Mouse (Mus musculus): ENCODE measurements around the gene Gm45618. TPM values are rescaled to one million over a fixed set of nuclear protein-coding genes. Genes with fewer than 3 reads are reported as not detected.
"Not testable (repeated sequence)": the region's sequence is repeated elsewhere in the genome, so short reads cannot be mapped to it uniquely, and the experiment has no call there.

The Gm45618 gene
- not detected in 2 replicates for polyA plus RNA-seq (2016; fragmentation: Nextera tagmentation; extraction: Ambion mirVana)

DNA sequence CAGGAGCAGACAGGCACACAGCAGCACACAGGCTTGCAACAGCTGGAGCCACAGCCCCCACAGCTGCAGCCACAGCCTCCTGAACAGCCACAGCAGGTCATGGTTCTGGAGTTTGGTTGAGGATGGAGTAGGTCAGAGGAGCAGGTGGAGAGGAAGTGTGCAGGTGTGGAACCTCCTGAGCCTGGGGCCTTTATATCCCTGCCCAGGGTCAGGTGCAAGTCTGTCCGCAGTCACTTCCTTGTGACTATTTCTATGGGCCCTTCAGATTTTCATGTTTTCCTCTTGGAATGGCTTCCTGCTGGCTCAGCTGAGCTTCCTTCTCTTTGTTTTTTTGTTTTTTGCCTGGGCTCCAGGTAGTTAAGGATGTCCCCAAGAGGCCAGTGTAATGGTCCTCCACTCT is at the start of gene Gm45618:
Gene Gm45618, minus strand, starts transcription at position 101 of the 400 bp plus-strand sequence.
- H3K9me3 ChIP-seq; ATAC-seq (ENCODE audit: low FRiP score, low read depth); H3K27me3 ChIP-seq (replicated peaks); H3K36me3 ChIP-seq; H3K4me1 ChIP-seq; H3K4me2 ChIP-seq (replicated peaks); H3K9ac ChIP-seq; H3K27ac ChIP-seq; H3K4me3 ChIP-seq: not testable (repeated sequence)
- WGBS = 89% methylated on average over 1 of the region's 1 CpGs

DNA sequence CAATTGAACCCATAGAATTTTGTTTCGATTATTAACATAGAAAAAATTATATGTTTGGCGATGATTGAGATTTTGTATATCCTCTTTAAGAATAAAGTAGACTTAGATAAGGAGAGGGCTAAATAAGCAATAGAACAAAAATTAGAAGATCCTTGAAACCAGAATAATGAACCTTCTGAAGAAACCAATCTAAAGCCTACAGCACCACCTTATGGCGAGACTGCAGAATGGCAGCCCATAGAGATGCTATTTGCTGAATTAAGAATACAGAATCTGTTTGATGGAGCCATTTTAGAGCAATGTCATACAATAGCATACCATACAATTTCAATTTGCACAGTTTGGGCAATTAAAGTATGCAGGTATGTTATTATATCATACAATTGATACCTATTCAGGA is 49.3 kb upstream of the Gm45618 start:
- ATAC-seq (ENCODE audit: low FRiP score, low read depth) = no peak
- no peaks in the 10 kb centered on the region for H3K4me1 ChIP-seq
- H3K4me3 ChIP-seq = no peak overlapping the region
- WGBS = 45% methylated on average over 3 of the region's 3 CpGs
- no peak overlapping the region for H3K4me2 ChIP-seq (replicated peaks)
- no peaks in the 10 kb centered on the region for H3K9me3 ChIP-seq
- no peak overlapping the region for H3K27ac ChIP-seq
- H3K9ac ChIP-seq = no peak overlapping the region
- no peaks in the 10 kb centered on the region for H3K36me3 ChIP-seq
- no peaks in the 10 kb centered on the region for H3K27me3 ChIP-seq (replicated peaks)

DNA sequence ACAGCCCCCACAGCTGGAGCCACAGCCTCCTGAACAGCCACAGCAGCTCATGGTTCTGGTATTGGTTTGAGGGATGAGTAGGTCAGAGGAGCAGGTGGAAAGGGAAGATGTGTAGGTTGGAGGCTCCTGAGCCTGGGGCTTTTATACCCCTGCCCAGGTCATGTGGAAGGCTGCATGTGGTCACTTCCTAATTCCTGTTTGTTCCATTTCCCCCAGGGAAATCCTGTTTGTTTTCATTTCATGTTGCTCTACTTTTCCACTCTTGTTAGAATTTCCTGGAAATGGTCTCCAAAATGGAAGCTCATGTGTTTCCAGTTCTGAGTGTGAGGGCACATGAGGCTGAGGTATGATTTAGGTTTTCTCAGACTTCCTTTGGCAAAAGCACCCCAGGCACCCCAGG is 45.1 kb upstream of the Gm45618 start, which contains the start of gene Gm4553:
Gene Gm4553, minus strand, starts transcription at position 101 of the 400 bp plus-strand sequence.
- not testable (repeated sequence) for H3K9ac ChIP-seq; H3K27ac ChIP-seq; ATAC-seq (ENCODE audit: low FRiP score, low read depth); H3K4me1 ChIP-seq; H3K27me3 ChIP-seq (replicated peaks); H3K4me2 ChIP-seq (replicated peaks); H3K4me3 ChIP-seq; H3K36me3 ChIP-seq; H3K9me3 ChIP-seq

DNA sequence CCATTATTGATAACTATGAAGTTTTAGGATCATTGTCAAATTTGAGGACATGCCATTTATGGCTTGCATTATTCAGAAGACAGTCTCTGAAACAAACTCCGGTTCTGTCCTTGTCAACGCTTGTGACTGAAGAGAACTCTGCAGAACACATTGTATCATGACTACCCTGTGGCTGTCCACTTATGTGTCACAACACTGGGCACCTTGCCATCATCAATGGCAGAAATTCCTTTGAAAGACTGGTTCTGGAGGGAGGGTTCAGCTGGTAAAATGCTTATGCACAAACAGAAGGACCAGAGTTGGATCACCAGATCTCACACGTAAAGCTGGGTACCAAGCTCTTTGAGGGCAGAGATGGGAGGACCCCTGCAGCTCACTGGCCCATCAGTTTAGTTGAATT is 38.8 kb upstream of the Gm45618 start:
- no peak for ATAC-seq (ENCODE audit: low FRiP score, low read depth)
- WGBS = 95% methylated on average over 3 of the region's 3 CpGs
- Histone ChIP-seq H3K36me3 (no peaks in the 10 kb centered on the region), H3K27ac (no peak overlapping the region), H3K4me3 (no peak overlapping the region), H3K4me2 (replicated peaks) (no peak overlapping the region), H3K9ac (no peak overlapping the region), H3K4me1 (no peaks in the 10 kb centered on the region), H3K27me3 (replicated peaks) (no peaks in the 10 kb centered on the region), H3K9me3 (no peaks in the 10 kb centered on the region)

DNA sequence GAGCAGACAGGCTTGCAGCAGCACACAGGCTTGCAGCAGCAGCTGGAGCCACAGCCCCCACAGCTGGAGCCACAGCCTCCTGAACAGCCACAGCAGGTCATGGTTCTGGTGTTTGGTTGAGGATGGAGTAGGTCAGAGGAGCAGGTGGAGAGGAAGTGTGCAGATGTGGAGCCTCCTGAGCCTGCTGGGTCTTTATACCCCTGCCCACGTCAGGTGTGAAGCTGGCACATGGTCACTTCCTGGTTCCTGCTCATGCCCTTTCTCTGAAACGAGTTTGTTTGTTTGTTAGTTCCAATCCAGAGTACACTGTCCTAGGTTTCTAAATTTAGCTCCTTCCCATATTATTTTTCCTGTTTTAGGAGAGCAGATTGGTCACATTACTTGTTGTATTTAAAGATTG is 36.5 kb upstream of the Gm45618 start, which contains the start of gene Gm29735:
Gene Gm29735, minus strand, starts transcription at position 101 of the 400 bp plus-strand sequence.
- H3K4me1 ChIP-seq; H3K9me3 ChIP-seq; H3K27me3 ChIP-seq (replicated peaks); ATAC-seq (ENCODE audit: low FRiP score, low read depth); H3K4me3 ChIP-seq; H3K4me2 ChIP-seq (replicated peaks); H3K9ac ChIP-seq; H3K27ac ChIP-seq; H3K36me3 ChIP-seq: not testable (repeated sequence)
- 53% methylated on average over 2 of the region's 2 CpGs for WGBS

DNA sequence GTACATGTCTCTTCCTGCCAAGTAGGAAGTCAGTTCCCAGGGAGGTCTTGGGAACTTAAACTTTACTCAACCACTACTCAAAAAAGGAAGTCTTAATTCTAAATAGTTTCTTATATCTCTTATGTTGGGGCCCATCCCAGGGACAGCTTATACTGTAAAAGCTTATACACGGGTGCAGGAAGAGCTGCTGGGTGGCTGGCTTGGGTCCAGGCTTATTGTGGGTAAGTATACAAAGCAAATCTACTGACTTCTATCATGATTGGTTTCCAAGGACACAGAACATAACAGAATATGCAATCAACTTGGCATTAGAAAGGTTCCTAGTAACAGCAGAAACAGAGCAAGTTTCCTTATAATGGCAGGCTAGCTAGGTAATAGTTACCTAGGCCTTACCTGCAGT is 34.8 kb upstream of the Gm45618 start:
- no peak overlapping the region for H3K4me3 ChIP-seq
- H3K27me3 ChIP-seq (replicated peaks) = no peaks in the 10 kb centered on the region
- 82% methylated on average over 1 of the region's 1 CpGs for WGBS
- no peaks in the 10 kb centered on the region for H3K9me3 ChIP-seq
- H3K4me2 ChIP-seq (replicated peaks) = no peak overlapping the region
- no peak overlapping the region for H3K27ac ChIP-seq
- ATAC-seq (ENCODE audit: low FRiP score, low read depth) = no peak
- no peaks in the 10 kb centered on the region for H3K36me3 ChIP-seq
- H3K4me1 ChIP-seq = no peaks in the 10 kb centered on the region
- H3K9ac ChIP-seq = no peak overlapping the region

DNA sequence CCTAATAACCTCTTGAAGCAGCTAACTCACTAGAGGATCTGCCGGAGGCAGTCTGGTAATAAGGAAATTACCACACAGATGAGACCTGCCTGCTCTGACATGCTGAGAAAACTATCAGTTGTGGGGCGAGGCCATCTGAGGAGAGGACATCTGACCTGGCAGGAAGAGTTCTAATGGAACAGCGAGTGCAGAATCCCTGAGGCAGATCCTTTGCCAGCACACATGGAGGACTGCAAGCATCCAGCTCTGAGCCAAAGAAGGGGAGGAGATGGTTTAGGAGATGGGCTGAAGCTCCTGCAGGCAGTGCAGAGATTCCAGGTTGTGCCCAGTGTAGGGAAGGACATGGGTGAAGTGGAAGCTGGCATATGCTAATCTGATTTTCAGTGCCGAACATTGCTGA is 31.7 kb upstream of the Gm45618 start:
- Histone ChIP-seq H3K4me2 (replicated peaks) (no peak overlapping the region), H3K4me1 (no peaks in the 10 kb centered on the region), H3K36me3 (no peaks in the 10 kb centered on the region), H3K27ac (no peak overlapping the region), H3K27me3 (replicated peaks) (no peaks in the 10 kb centered on the region), H3K9ac (no peak overlapping the region), H3K9me3 (no peaks in the 10 kb centered on the region), H3K4me3 (no peak overlapping the region)
- WGBS = 78% methylated on average over 4 of the region's 4 CpGs
- no peak for ATAC-seq (ENCODE audit: low FRiP score, low read depth)

DNA sequence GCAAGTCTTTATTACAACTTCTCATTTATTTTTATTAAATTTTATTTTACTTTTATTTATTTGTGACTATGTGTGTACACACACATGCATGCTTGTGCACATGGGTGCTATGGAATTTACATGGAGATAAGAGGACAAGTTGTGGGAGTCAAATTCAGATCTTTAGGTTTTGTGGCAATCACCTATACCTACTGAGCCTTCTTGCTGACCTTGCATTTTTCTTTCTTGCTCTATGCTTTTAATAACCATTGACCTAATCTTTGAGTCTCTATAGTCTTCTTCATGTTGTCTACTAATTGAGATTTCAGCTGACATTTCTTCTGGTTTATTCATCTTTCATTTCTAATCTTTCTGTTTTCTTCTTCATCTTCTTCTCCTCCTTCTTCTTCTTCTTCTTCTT is 28.1 kb upstream of the Gm45618 start:
- H3K9ac ChIP-seq = no peak overlapping the region
- no peak overlapping the region for H3K27ac ChIP-seq
- ATAC-seq (ENCODE audit: low FRiP score, low read depth) = no peak
- no peaks in the 10 kb centered on the region for H3K27me3 ChIP-seq (replicated peaks)
- no peak overlapping the region for H3K4me2 ChIP-seq (replicated peaks)
- no peaks in the 10 kb centered on the region for H3K9me3 ChIP-seq
- no peaks in the 10 kb centered on the region for H3K4me1 ChIP-seq
- H3K4me3 ChIP-seq = no peak overlapping the region
- H3K36me3 ChIP-seq = no peaks in the 10 kb centered on the region

DNA sequence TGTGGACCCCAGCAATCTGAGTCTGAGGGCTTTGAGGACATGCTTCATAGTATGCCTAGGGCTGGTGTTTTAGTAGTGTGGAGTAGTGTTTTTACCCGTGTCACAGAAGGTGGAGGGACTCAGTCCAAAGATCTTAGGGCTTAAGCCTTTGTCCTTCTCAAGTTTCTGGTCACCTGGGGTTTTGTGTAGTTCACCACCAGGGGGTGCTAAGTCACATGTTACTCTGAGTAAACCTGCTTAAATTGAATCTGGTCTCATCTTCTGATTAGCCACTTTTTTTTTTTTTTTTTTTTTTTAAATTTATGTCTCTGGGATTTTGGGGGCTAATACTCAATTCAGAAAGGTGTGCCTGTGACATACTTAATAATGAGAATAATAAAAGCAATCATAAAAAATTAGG is 25.5 kb upstream of the Gm45618 start:
- Histone ChIP-seq H3K4me3 (no peak overlapping the region), H3K36me3 (no peaks in the 10 kb centered on the region), H3K4me1 (no peaks in the 10 kb centered on the region), H3K9ac (no peak overlapping the region), H3K9me3 (no peaks in the 10 kb centered on the region), H3K27me3 (replicated peaks) (no peaks in the 10 kb centered on the region), H3K27ac (no peak overlapping the region), H3K4me2 (replicated peaks) (no peak overlapping the region)
- no peak for ATAC-seq (ENCODE audit: low FRiP score, low read depth)
- WGBS = 6% methylated on average over 1 of the region's 1 CpGs

DNA sequence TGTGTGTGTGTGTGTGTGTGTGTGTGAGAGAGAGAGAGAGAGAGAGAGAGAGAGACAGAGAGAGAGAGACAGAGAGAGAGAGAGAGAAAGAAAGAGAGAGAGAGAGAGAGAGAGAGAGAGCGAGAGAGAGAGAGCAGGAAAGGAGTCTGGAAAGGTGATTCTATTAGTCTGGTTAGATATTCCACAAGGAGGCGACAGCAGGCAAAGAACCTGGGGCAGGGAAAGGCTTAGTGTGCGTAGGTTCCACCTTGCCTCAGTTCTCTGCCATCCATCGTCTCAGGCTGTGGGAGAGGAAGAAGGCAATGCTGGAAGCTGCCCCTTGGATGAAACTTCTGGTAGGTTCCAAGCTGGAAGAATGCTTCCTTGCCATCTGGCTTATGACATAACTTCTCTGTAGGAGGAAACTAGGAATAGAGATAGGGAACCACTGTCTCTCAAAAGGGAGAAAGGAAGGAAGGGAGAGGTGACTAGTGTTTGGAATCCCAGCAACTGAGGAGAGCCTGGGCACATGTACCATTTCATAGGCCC is 24.9 kb upstream of the Gm45618 start:
- WGBS = 56% methylated on average over 4 of the region's 4 CpGs
- H3K4me2 ChIP-seq (replicated peaks) = no peak overlapping the region
- H3K9ac ChIP-seq = no peak overlapping the region
- no peaks in the 10 kb centered on the region for H3K9me3 ChIP-seq
- no peak overlapping the region for H3K4me3 ChIP-seq
- H3K4me1 ChIP-seq = no peaks in the 10 kb centered on the region
- H3K27ac ChIP-seq = no peak overlapping the region
- H3K36me3 ChIP-seq = no peaks in the 10 kb centered on the region
- no peak for ATAC-seq (ENCODE audit: low FRiP score, low read depth)
- no peaks in the 10 kb centered on the region for H3K27me3 ChIP-seq (replicated peaks)

DNA sequence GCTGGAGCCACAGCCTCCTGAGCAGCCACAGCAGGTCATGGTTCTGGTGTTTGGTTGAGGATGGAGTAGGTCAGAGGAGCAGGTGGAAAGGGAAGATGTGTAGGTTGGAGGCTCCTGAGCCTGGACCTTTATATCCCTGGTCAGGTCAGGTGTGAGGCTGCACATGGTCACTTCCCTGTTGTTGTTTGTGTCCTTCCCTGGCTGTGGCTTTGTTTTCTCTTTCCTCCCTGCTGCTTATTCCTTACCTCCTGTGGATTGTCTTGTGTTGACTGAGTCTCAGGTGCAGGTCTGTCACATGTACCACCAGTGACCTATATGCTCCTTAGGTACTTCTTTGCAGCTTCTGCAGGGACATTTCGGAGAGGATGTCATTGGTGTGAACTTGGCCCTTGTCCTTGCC is 24.0 kb upstream of the Gm45618 start, which contains the start of gene Gm45337:
Gene Gm45337, minus strand, starts transcription at position 101 of the 400 bp plus-strand sequence.
- no peak within 1 kb of the TSS for H3K4me2 ChIP-seq (replicated peaks)
- H3K9ac ChIP-seq = no peak within 1 kb of the TSS
- H3K9me3 ChIP-seq = no peaks in the 10 kb centered on the region
- H3K27ac ChIP-seq = no peak within 1 kb of the TSS
- no peak within 1 kb of the TSS for H3K4me3 ChIP-seq
- WGBS = 78% methylated on average over 1 of the region's 1 CpGs
- H3K4me1 ChIP-seq = no peaks in the 10 kb centered on the region
- no peaks in the 10 kb centered on the region for H3K36me3 ChIP-seq
- no peak for ATAC-seq (ENCODE audit: low FRiP score, low read depth)
- no peaks in the 10 kb centered on the region for H3K27me3 ChIP-seq (replicated peaks)

DNA sequence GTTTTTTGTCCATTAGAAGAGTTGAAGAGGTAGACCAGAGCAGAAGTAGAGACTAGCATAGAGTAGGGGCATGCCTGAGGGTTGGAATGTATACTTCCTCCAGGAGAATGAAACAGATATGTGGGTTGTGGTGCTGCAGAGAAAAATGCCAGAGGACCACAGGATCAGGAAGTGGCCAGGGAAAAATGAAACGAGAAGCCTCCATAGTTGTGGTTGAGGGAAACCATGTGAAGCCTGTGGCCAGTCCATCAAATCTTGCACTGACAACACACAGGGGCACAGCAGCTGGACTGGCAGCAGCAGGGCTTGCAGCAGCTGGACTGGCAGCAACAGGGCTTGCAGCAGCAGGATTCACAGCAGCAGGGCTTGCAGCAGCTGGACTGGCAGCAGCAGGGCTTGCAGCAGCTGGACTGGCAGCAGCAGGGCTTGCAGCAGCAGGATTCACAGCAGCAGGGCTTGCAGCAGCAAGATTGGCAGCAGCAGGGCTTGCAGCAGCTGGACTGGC is 23.0 kb upstream of the Gm45618 start:
- H3K27me3 ChIP-seq (replicated peaks); H3K27ac ChIP-seq; H3K4me2 ChIP-seq (replicated peaks); H3K9me3 ChIP-seq; H3K9ac ChIP-seq; H3K36me3 ChIP-seq; ATAC-seq (ENCODE audit: low FRiP score, low read depth); H3K4me1 ChIP-seq; H3K4me3 ChIP-seq: not testable (repeated sequence)
- WGBS = 67% methylated on average over 1 of the region's 1 CpGs

DNA sequence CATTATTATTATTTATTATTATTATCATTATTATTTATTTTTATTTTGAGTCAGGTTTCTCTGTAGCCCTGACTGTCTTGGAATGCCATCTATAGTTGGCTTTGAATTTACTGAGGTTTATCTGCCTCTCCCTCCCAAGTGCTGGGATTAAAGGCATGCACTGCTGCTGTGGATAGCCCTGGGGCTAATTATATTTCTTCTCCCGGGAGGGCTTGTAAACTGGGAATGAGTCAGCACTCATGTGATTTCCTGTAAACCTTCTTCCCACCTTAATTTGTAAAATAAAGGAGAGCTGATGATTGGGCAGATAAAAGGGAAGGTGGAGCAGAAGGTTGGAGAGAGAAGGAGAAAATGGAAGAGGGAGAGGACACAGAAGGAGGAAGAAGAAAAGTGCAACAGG is 20.2 kb upstream of the Gm45618 start:
- Histone ChIP-seq H3K9me3 (no peaks in the 10 kb centered on the region), H3K36me3 (no peaks in the 10 kb centered on the region), H3K27ac (no peak overlapping the region), H3K4me3 (no peak overlapping the region), H3K9ac (no peak overlapping the region), H3K27me3 (replicated peaks) (no peaks in the 10 kb centered on the region), H3K4me2 (replicated peaks) (no peak overlapping the region), H3K4me1 (no peaks in the 10 kb centered on the region)
- no peak for ATAC-seq (ENCODE audit: low FRiP score, low read depth)
- WGBS = 11% methylated on average over 1 of the region's 1 CpGs
